Mouse (Mus musculus) CH12.LX (cell line): ENCODE measurements around the gene Ldb3. TPM values are rescaled to one million over a fixed set of nuclear protein-coding genes. Genes with fewer than 3 reads are reported as not detected.

ENCODE experiments used
- DNase-seq: peaks from one replicate; pipeline ENCODE4 v3.0.0-alpha.2; 2013; ENCODE audit errors: extremely low read depth
- H3K27ac ChIP-seq: 2 replicates; pipeline ENCODE4 v1.5.1; 2012; ENCODE audit warnings: low read depth, mild to moderate bottlenecking, control low read depth, moderate library complexity; ENCODE audit not compliant: insufficient read depth
- H3K27me3 ChIP-seq: replicated peaks from 2 replicates; pipeline ENCODE3; 2012; ENCODE audit warnings: inconsistent platforms
- H3K36me3 ChIP-seq, 2 experiments: replicated peaks in 1 of 2; 2 replicates each; pipeline versions ENCODE3 to v1.6.1; 2012; ENCODE audit warnings: inconsistent platforms in 1 of 2, low read length in 1 of 2, mild to moderate bottlenecking in 1 of 2, mixed read lengths in 1 of 2, moderate library complexity in 1 of 2; ENCODE audit not compliant: control insufficient read depth in 1 of 2, insufficient read depth in 1 of 2
- H3K4me1 ChIP-seq, 2 experiments: 2 replicates each; pipeline ENCODE4 v1.6.1; 2012; ENCODE audit warnings: inconsistent platforms in 1 of 2, moderate library complexity in 1 of 2; ENCODE audit not compliant: insufficient read depth in 2 of 2, control insufficient read depth in 1 of 2
- H3K4me2 ChIP-seq: 2 replicates; pipeline ENCODE4 v1.6.1; 2012; ENCODE audit warnings: low read depth, mild to moderate bottlenecking, control low read depth; ENCODE audit not compliant: poor library complexity, insufficient read depth, severe bottlenecking
- H3K4me3 ChIP-seq, 3 experiments: fragments of 150-350 bp in 1 of 3; sonication (generic) in 1 of 3; replicated peaks in 1 of 3; 2 replicates each; pipeline versions ENCODE3 to v1.5.1; 2011 to 2012; ENCODE audit warnings: low read depth in 2 of 3, low read length in 2 of 3, mild to moderate bottlenecking in 2 of 3, moderate library complexity in 2 of 3, control low read depth in 1 of 3, improper control_type of control experiment in 1 of 3, inconsistent platforms in 1 of 3, mixed read lengths in 1 of 3; ENCODE audit not compliant: poor library complexity in 1 of 3
- H3K79me2 ChIP-seq: replicated peaks from 2 replicates; pipeline ENCODE4 v1.6.1; 2012; ENCODE audit warnings: mild to moderate bottlenecking, moderate library complexity; ENCODE audit not compliant: control insufficient read depth, poor library complexity, insufficient read depth, severe bottlenecking; ENCODE audit errors: extremely low read depth
- H3K9ac ChIP-seq: 2 replicates; pipeline ENCODE4 v1.6.1; 2012; ENCODE audit warnings: low read depth, mild to moderate bottlenecking, control low read depth, moderate library complexity; ENCODE audit not compliant: insufficient read depth
- H3K9me3 ChIP-seq: replicated peaks from 2 replicates; pipeline ENCODE3; 2012; ENCODE audit warnings: low read length, inconsistent platforms, mixed read lengths
- BHLHE40 ChIP-seq: IDR thresholded peaks from 2 replicates; pipeline ENCODE4 v1.6.1; 2011; ENCODE audit warnings: mild to moderate bottlenecking, low read depth, low read length, improper control_type of control experiment
- CHD2 ChIP-seq: IDR thresholded peaks from 2 replicates; pipeline ENCODE4 v1.6.1; 2011; ENCODE audit warnings: low read length, improper control_type of control experiment
- CTCF ChIP-seq, 2 experiments: IDR thresholded peaks in 1 of 2; conservative IDR thresholded peaks in 1 of 2; 2 replicates each; pipeline ENCODE4 v1.5.1; 2011 to 2012; ENCODE audit warnings: low read depth in 2 of 2, low read length in 2 of 2, improper control_type of control experiment in 1 of 2, inconsistent platforms in 1 of 2, mild to moderate bottlenecking in 1 of 2, moderate library complexity in 1 of 2
- E2F4 ChIP-seq: IDR thresholded peaks from 2 replicates; pipeline ENCODE4 v1.6.1; 2011; ENCODE audit warnings: low read depth, low read length, improper control_type of control experiment; ENCODE audit not compliant: insufficient replicate concordance
- ELF1 ChIP-seq: IDR thresholded peaks from 2 replicates; pipeline ENCODE4 v1.6.1; 2014; ENCODE audit warnings: low read depth, mild to moderate bottlenecking, inconsistent platforms, low read length, improper control_type of control experiment
- ETS1 ChIP-seq: conservative IDR thresholded peaks from 2 replicates; pipeline ENCODE4 v1.6.1; 2012; ENCODE audit warnings: low read depth, mild to moderate bottlenecking, inconsistent platforms, low read length, improper control_type of control experiment, moderate library complexity
- IRF4 ChIP-seq: IDR thresholded peaks from 2 replicates; pipeline ENCODE4 v1.6.1; 2014; ENCODE audit warnings: low read depth, mild to moderate bottlenecking, inconsistent platforms, low read length, improper control_type of control experiment
- KAT2A ChIP-seq: IDR thresholded peaks from 2 replicates; pipeline ENCODE4 v1.6.1; 2012; ENCODE audit warnings: low read length, improper control_type of control experiment, inconsistent platforms; ENCODE audit not compliant: insufficient replicate concordance
- MAFK ChIP-seq: IDR thresholded peaks from 2 replicates; pipeline ENCODE4 v1.6.1; 2011; ENCODE audit warnings: low read length, improper control_type of control experiment; ENCODE audit not compliant: insufficient replicate concordance
- MAX ChIP-seq: IDR thresholded peaks from 2 replicates; pipeline ENCODE4 v1.6.1; 2011; ENCODE audit warnings: low read length, improper control_type of control experiment
- MAZ ChIP-seq: IDR thresholded peaks from 2 replicates; pipeline ENCODE4 v1.6.1; 2012; ENCODE audit warnings: low read depth, mild to moderate bottlenecking, inconsistent platforms, low read length, improper control_type of control experiment, moderate library complexity
- MEF2A ChIP-seq: IDR thresholded peaks from 2 replicates; pipeline ENCODE4 v1.6.1; 2014; ENCODE audit warnings: low read depth, mild to moderate bottlenecking, inconsistent platforms, low read length, improper control_type of control experiment, borderline replicate concordance
- MXI1 ChIP-seq: IDR thresholded peaks from 2 replicates; pipeline ENCODE4 v1.6.1; 2011; ENCODE audit warnings: mild to moderate bottlenecking, low read depth, low read length, improper control_type of control experiment
- NELFE ChIP-seq: IDR thresholded peaks from 2 replicates; pipeline ENCODE4 v1.6.1; 2011; ENCODE audit warnings: low read depth, low read length, improper control_type of control experiment
- NRF1 ChIP-seq: IDR thresholded peaks from 2 replicates; pipeline ENCODE4 v1.6.1; 2014; ENCODE audit warnings: low read depth, mild to moderate bottlenecking, inconsistent platforms, low read length, improper control_type of control experiment, moderate library complexity
- POLR2A ChIP-seq: IDR thresholded peaks from 2 replicates; pipeline ENCODE4 v1.6.1; 2011; ENCODE audit warnings: low read depth, mild to moderate bottlenecking, improper control_type of control experiment, low read length
- POLR2AphosphoS2 ChIP-seq: IDR thresholded peaks from 2 replicates; pipeline ENCODE4 v1.6.1; 2011; ENCODE audit warnings: low read depth, low read length, improper control_type of control experiment
- RAD21 ChIP-seq: IDR thresholded peaks from 2 replicates; pipeline ENCODE4 v1.6.1; 2011; ENCODE audit warnings: low read depth, mild to moderate bottlenecking, low read length, improper control_type of control experiment, moderate library complexity
- SIN3A ChIP-seq: IDR thresholded peaks from 2 replicates; pipeline ENCODE4 v1.6.1; 2012; ENCODE audit warnings: low read length, improper control_type of control experiment, inconsistent platforms
- SMC3 ChIP-seq: IDR thresholded peaks from 2 replicates; pipeline ENCODE4 v1.6.1; 2011; ENCODE audit warnings: low read depth, low read length, improper control_type of control experiment
- TBP ChIP-seq: conservative IDR thresholded peaks from 2 replicates; pipeline ENCODE4 v1.6.1; 2011; ENCODE audit warnings: low read depth, low read length, improper control_type of control experiment
- TCF12 ChIP-seq: IDR thresholded peaks from 2 replicates; pipeline ENCODE4 v1.6.1; 2014; ENCODE audit warnings: low read depth, mild to moderate bottlenecking, inconsistent platforms, low read length, improper control_type of control experiment
- UBTF ChIP-seq: IDR thresholded peaks from 2 replicates; pipeline ENCODE4 v1.6.1; 2012; ENCODE audit warnings: low read depth, mild to moderate bottlenecking, inconsistent platforms, low read length, improper control_type of control experiment, moderate library complexity
- USF1 ChIP-seq: IDR thresholded peaks from 2 replicates; pipeline ENCODE4 v1.6.1; 2014; ENCODE audit warnings: low read depth, mild to moderate bottlenecking, inconsistent platforms, low read length, improper control_type of control experiment
- USF2 ChIP-seq: conservative IDR thresholded peaks from 2 replicates; pipeline ENCODE4 v1.6.1; 2011; ENCODE audit warnings: low read depth, low read length, improper control_type of control experiment
- ZC3H11A ChIP-seq: IDR thresholded peaks from 2 replicates; pipeline ENCODE4 v1.6.1; 2012; ENCODE audit warnings: low read depth, mild to moderate bottlenecking, inconsistent platforms, low read length, improper control_type of control experiment
- ZKSCAN1 ChIP-seq: IDR thresholded peaks from 2 replicates; pipeline ENCODE4 v1.6.1; 2012; ENCODE audit warnings: low read depth, inconsistent platforms, low read length, improper control_type of control experiment, borderline replicate concordance
- ZMIZ1 ChIP-seq: IDR thresholded peaks from 2 replicates; pipeline ENCODE4 v1.6.1; 2012; ENCODE audit warnings: low read depth, mild to moderate bottlenecking, inconsistent platforms, low read length, improper control_type of control experiment
- dilution Hi-C: fragments of 300-500 bp; cut with MboI; formaldehyde crosslinking; loops from 2 replicates; pipeline ENCODE4 v1.14.3; 2020; ENCODE audit warnings: low sequenced_read_pairs; ENCODE audit not compliant: extremely low pct_unique_long_range_greater_than_20kb, extremely low pct_ligation_motif_present
- in situ Hi-C: fragments of 300-500 bp; cut with MboI; formaldehyde crosslinking; loops from 3 replicates; pipeline ENCODE4 v1.14.3; 2019; ENCODE audit warnings: low sequenced_read_pairs, low pct_ligation_motif_present, low pct_unique_long_range_greater_than_20kb, mixed read lengths
- polyA plus RNA-seq: library from polyadenylated mRNA; unstranded; fragments of >175 nt; gene quantifications from 2 replicates; pipeline ENCODE4 v1.2.1, GENCODE M21; 2012; ENCODE audit warnings: low read depth; ENCODE audit not compliant: insufficient read length
- total RNA-seq, 2 experiments: library from RNA; depleted of rRNA; stranded (reverse); fragments of 300-350 nt in 1 of 2; fragments of >200 nt in 1 of 2; gene quantifications; 2 replicates each; pipeline ENCODE4 v1.2.3; 2012 to 2014

Ldb3 gene
- total and polyA plus RNA-seq, 3 experiments: 0.08 TPM; not detected in 2

GRCm38 (mm10) chr14:34549004-34549671, 39.3 kb downstream of the Ldb3 start:
- dilution Hi-C loops (no loop called here), in situ Hi-C loops (loop anchor here (5.0 kb wide), 1 partner anchor 47 kb away; the partner anchor contains the start of gene Bmpr1a)
- H3K27ac ChIP-seq: no peak overlapping the region
- H3K36me3 ChIP-seq: no peaks in the 10 kb centered on the region
- H3K4me3 ChIP-seq: peak overlapping the region; percentile 62 to 74 (median 64)
- peak overlapping the region; percentile 78 for H3K9ac ChIP-seq
- TF ChIP-seq MEF2A (0 out of 2 replicates have a peak, but pooled peaks have one; percentile 19), USF1 (no peak), MXI1 (peak; percentile 33; the same call in 1 of the 2 replicates), MAZ (peak; percentile 70; the same call in 1 of the 2 replicates), CHD2 (no peak), TBP (no peak), MAFK (no peak), ETS1 (0 out of 2 replicates have a peak, but pooled peaks have one; percentile 11), BHLHE40 (peak; percentile 65; the same call in 1 of the 2 replicates), ZKSCAN1 (no peak), NRF1 (peak; percentile 48), SIN3A (peak; percentile 58; the same call in 1 of the 2 replicates), CTCF (conservative IDR thresholded peaks at IDR 0.05 in 1 of 2, IDR thresholded peaks at IDR 0.05 in 1 of 2; ENCODE audit: low read depth in 2 of 2, low read length in 2 of 2) (peak; percentile 43 to 96; a peak in 3 of 4 replicates), TCF12 (no peak), POLR2AphosphoS2 (no peak), USF2 (no peak), POLR2A (peak; percentile 48; the same call in 1 of the 2 replicates), ELF1 (peak; percentile 38; the same call in 1 of the 2 replicates), E2F4 (no peak), RAD21 (peak; percentile 88), ZC3H11A (peak; percentile 80), KAT2A (no peak), ZMIZ1 (no peak), MAX (no peak; the same call in 1 of the 2 replicates), UBTF (peak; percentile 34; the same call in 1 of the 2 replicates), SMC3 (peak; percentile 99), NELFE (peak; percentile 42), IRF4 (peak; percentile 78)
- H3K27me3 ChIP-seq: no peaks in the 10 kb centered on the region
- peak; percentile 79 for DNase-seq
- H3K79me2 ChIP-seq: no peaks in the 10 kb centered on the region
- peaks cover 2 to 5% of the 10 kb centered on the region in 2 experiments; a peak in 2 of 4 replicates for H3K4me1 ChIP-seq
- peak overlapping the region; percentile 92 for H3K4me2 ChIP-seq
- H3K9me3 ChIP-seq: no peaks in the 10 kb centered on the region
